In genomic region chr8:121850018-121850417, GRCm38 (mm10) we compare ENCODE assay signal across 9 mouse cellular contexts. TPM values are rescaled to one million over a fixed set of nuclear protein-coding genes. Genes with fewer than 3 reads are reported as not detected.
A peak's percentile ranks its signal among the peaks of the same experiment; 100 is the strongest.
DNase-seq lines count a peak whose midpoint lies in the region; ATAC-seq lines count a peak whose summit lies in the region.
"Had no signal": no experiment of that assay in that cellular context is flagged by ENCODE, and none has a peak within 500 bp of the region (broad histone marks: within the 10 kb centered on the region; RNA-seq: fewer than 3 reads in every experiment).

No protein-coding gene starts in this region.

- H3K4me2 ChIP-seq in hindbrain, embryonic 13.5 days, result no peak overlapping the region

- 15% methylated on average over 6 of the region's 6 CpGs for WGBS in hindbrain, embryonic 10.5 days
- 15% methylated on average over 6 of the region's 6 CpGs for WGBS in hindbrain, embryonic 13.5 days

- peaks cover 21% of the 10 kb centered on the region for H3K4me1 ChIP-seq in hindbrain, embryonic 10.5 days (replicated peaks)
- H3K4me1 ChIP-seq in hindbrain, embryonic 13.5 days (replicated peaks), result peaks cover 16% of the 10 kb centered on the region

- H3K27me3 ChIP-seq in hindbrain, embryonic 10.5 days (ENCODE audit: insufficient read depth, poor library complexity, severe bottlenecking), result peaks cover 8% of the 10 kb centered on the region; the same call in 1 of the 2 replicates
- H3K27me3 ChIP-seq in hindbrain, embryonic 13.5 days, result peaks cover 10% of the 10 kb centered on the region
- H3K27me3 ChIP-seq: neural tube, embryonic 12.5 days had no signal

- intact Hi-C loops in heart, postnatal 10 days (cut with DNase I), result loop anchor here (1.0 to 2.0 kb wide), 2 partner anchors 59 to 75 kb away; no protein-coding TSS in a partner anchor

- no peaks in the 10 kb centered on the region for H3K9me3 ChIP-seq in hindbrain, embryonic 10.5 days
- H3K9me3 ChIP-seq in hindbrain, embryonic 13.5 days, result no peaks in the 10 kb centered on the region
- H3K9me3 ChIP-seq: neural tube, embryonic 12.5 days had no signal

- H3K9ac ChIP-seq in hindbrain, embryonic 13.5 days, result no peak overlapping the region

- DNase-seq in hindbrain, embryonic 10.5 days (ENCODE audit: low spot score), result peak; percentile 82
- peak; percentile 90 for DNase-seq in brain, adult 2 months (ENCODE audit: low read depth, low spot score)
- DNase-seq in heart, postnatal 10 days, result peak; percentile 68 to 80
- DNase-seq in layer of hippocampus, postnatal 25 days (ENCODE audit: extremely low spot score in 1 of 2, low spot score in 1 of 2), result peak; percentile 67 to 80
- DNase-seq in lung, postnatal 36 days, result peak; percentile 83
- DNase-seq in spleen, adult 18-20 months, result peak; percentile 46 to 65

- H3K4me3 ChIP-seq in hindbrain, embryonic 10.5 days, result no peak overlapping the region
- no peak overlapping the region for H3K4me3 ChIP-seq in hindbrain, embryonic 13.5 days

- no peak for ATAC-seq in hindbrain, embryonic 13.5 days (ENCODE audit: low FRiP score)
- ATAC-seq in erythroid progenitor cell, adult 5-6 weeks (replicated peaks; ENCODE audit: low FRiP score, poor library complexity, severe bottlenecking), result peak; percentile 74

- 0 out of 2 replicates have a peak overlapping the region, but pooled peaks have one; percentile 80 for H3K27ac ChIP-seq in hindbrain, embryonic 10.5 days
- H3K27ac ChIP-seq in hindbrain, embryonic 13.5 days, result no peak overlapping the region
- H3K27ac ChIP-seq: neural tube, embryonic 12.5 days had no signal

- peaks cover 12% of the 10 kb centered on the region; the same call in 1 of the 2 replicates for H3K36me3 ChIP-seq in hindbrain, embryonic 10.5 days
- no peaks in the 10 kb centered on the region for H3K36me3 ChIP-seq in hindbrain, embryonic 13.5 days
- H3K36me3 ChIP-seq: neural tube, embryonic 12.5 days had no signal

RNA-seq across cellular contexts. Expression of gene Klhdc4, which starts 20.6 kb away (rescaled TPM):
- 60.6 and 66.1 TPM in 2 replicates for polyA plus RNA-seq in hindbrain, embryonic 10.5 days (2016; fragmentation: Nextera tagmentation; extraction: Ambion mirVana)
- polyA plus RNA-seq in hindbrain, embryonic 13.5 days (2015; fragmentation: Nextera tagmentation; extraction: Ambion mirVana), result 43.5 and 47.4 TPM in 2 replicates
- 7.9 and 16.3 TPM in 2 replicates for total RNA-seq in erythroid progenitor cell, adult 5-6 weeks (2015; ENCODE audit: low replicate concordance)
- total RNA-seq in erythroid progenitor cell, adult 5-6 weeks (2017; ENCODE audit: low replicate concordance), result 15.7 and 17.9 TPM in 2 replicates
- 10 to 100 TPM; 14.4 to 16.0 TPM for total RNA-seq in heart, postnatal 10 days (2021)
- 10 to 100 TPM; 24.2 to 31.2 TPM for total RNA-seq in layer of hippocampus, postnatal 25 days (2021)

RNA-seq across cellular contexts. Expression of gene Slc7a5, which starts 57.5 kb away (rescaled TPM):
- polyA plus RNA-seq in hindbrain, embryonic 10.5 days (2016; fragmentation: Nextera tagmentation; extraction: Ambion mirVana), result 27.2 and 27.6 TPM in 2 replicates
- polyA plus RNA-seq in hindbrain, embryonic 13.5 days (2015; fragmentation: Nextera tagmentation; extraction: Ambion mirVana), result 37.9 and 39.7 TPM in 2 replicates
- 204 and 216 TPM in 2 replicates for total RNA-seq in erythroid progenitor cell, adult 5-6 weeks (2015; ENCODE audit: low replicate concordance)
- 167 and 189 TPM in 2 replicates for total RNA-seq in erythroid progenitor cell, adult 5-6 weeks (2017; ENCODE audit: low replicate concordance)
- total RNA-seq in heart, postnatal 10 days (2021), result 10 to 100 TPM in 1 of 2 experiments, 1 to 10 TPM in 1; 8.6 to 11.3 TPM
- total RNA-seq in layer of hippocampus, postnatal 25 days (2021), result 10 to 100 TPM; 66.6 to 75.5 TPM

Comparison
In these comparisons a context has a peak if more than half of its experiments do, and no peak if none do; other contexts are left out.
1. RNA of gene Slc7a5, which starts 57.5 kb away (total RNA-seq): 167 to 216 TPM in erythroid progenitor cell, adult 5-6 weeks and 66.6 to 75.5 TPM in layer of hippocampus, postnatal 25 days; 8.6 to 11.3 TPM in heart, postnatal 10 days; every median in the first group is over 4 times any median in the second.
2. Peak in every context shown above with its lines, with median percentiles within 50 percentile points of each other: DNase-seq.